Mouse (Mus musculus) heart, postnatal 0 days (tissue): Measurements from ENCODE around the gene Rtn4rl1. TPM values are rescaled to one million over a fixed set of nuclear protein-coding genes. Genes with fewer than 3 reads are reported as not detected.

ENCODE experiments used
- ATAC-seq: fragments of 200-750 bp; cut with Nextera tagmentation; 2 replicates; pipeline ENCODE4 v1.8.0; 2017; ENCODE audit warnings: low read depth, moderate number of reproducible peaks, moderate library complexity; ENCODE audit not compliant: insufficient read depth
- DNase-seq: peaks from one replicate; pipeline ENCODE4 v3.0.0-alpha.2; 2016; ENCODE audit warnings: low spot score
- H3K27ac ChIP-seq: fragments of 300-500 bp; sonication (generic); 2 replicates; pipeline ENCODE4 v1.5.1; 2014; ENCODE audit warnings: low read depth, mild to moderate bottlenecking
- H3K27me3 ChIP-seq: fragments of 300-500 bp; sonication (generic); 2 replicates; pipeline ENCODE4 v1.6.1; 2014; ENCODE audit warnings: low read length, mixed read lengths; ENCODE audit not compliant: control insufficient read depth, insufficient read depth
- H3K36me3 ChIP-seq: fragments of 300-500 bp; sonication (generic); replicated peaks from 2 replicates; pipeline ENCODE4 v1.6.1; 2014; ENCODE audit warnings: low read length, mixed read lengths; ENCODE audit not compliant: control insufficient read depth, insufficient read depth
- H3K4me1 ChIP-seq: fragments of 300-500 bp; sonication (generic); 2 replicates; pipeline ENCODE4 v1.6.1; 2014; ENCODE audit warnings: antibody characterized with exemption; ENCODE audit not compliant: control insufficient read depth, insufficient read depth
- H3K4me2 ChIP-seq: fragments of 300-500 bp; sonication (generic); 2 replicates; pipeline ENCODE4 v1.6.1; 2014; ENCODE audit warnings: low read depth, mild to moderate bottlenecking, low read length, moderate library complexity
- H3K4me3 ChIP-seq: fragments of 300-500 bp; sonication (generic); 2 replicates; pipeline ENCODE4 v1.5.1; 2014; ENCODE audit warnings: low read depth, low read length
- H3K9ac ChIP-seq: fragments of 300-500 bp; sonication (generic); replicated peaks from 2 replicates; pipeline ENCODE4 v1.6.1; 2014; ENCODE audit warnings: low read depth, low read length, mixed read lengths
- H3K9me3 ChIP-seq: fragments of 300-500 bp; sonication (generic); replicated peaks from 2 replicates; pipeline ENCODE4 v1.6.1; 2016; ENCODE audit warnings: low read length; ENCODE audit not compliant: control insufficient read depth
- CTCF ChIP-seq: IDR thresholded peaks from 2 replicates; pipeline ENCODE4 v1.5.1; 2016; ENCODE audit warnings: antibody characterized with exemption, control low read depth, low read depth
- EP300 ChIP-seq: IDR thresholded peaks from 2 replicates; pipeline ENCODE4 v1.6.1; 2016; ENCODE audit warnings: antibody characterized with exemption, low read depth
- WGBS: fragments of 180-500 bp; shearing (Covaris S2); extraction: QIAGEN DNeasy Blood & Tissue Kit; methylation state at CpG from one replicate; pipeline ENCODE4 v1.1.7; 2014; 5-methylcytosine and 5-hydroxymethylcytosine counted together
- polyA plus RNA-seq: library from polyadenylated mRNA; unstranded; fragments of >200 nt; fragmentation: Nextera tagmentation; extraction: Ambion mirVana; gene quantifications from 2 replicates; pipeline ENCODE4 v1.2.1, GENCODE M21; 2015
- total RNA-seq: library from RNA; depleted of rRNA; stranded (reverse); fragments of >200 nt; gene quantifications from 2 replicates; pipeline ENCODE4 v1.2.3, GENCODE M21; 2014; ENCODE audit warnings: low replicate concordance

Gene Rtn4rl1
- total and polyA plus RNA-seq, 2 experiments from 2014 or later = 12.2 to 19.7 TPM

DNA sequence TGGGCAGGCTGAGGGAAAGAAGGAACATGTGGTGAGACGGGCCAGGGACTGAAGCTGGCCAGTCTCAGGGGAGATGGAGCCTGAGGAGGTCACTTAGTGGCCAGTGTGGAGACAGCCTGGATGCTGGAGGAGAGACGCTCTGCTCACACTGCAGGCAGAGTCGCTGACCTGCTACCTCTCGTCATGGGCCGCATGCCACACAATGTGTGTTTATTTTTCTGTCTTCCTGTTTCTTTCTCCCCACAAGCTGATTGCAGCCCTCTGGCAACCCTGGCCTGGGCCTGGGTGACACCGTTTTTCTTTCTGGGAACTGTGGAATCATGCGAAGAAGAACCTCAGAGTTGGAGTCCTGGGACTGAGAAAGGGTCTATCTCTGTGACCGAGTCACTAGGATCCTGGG, 8.1 kb downstream of the Rtn4rl1 start:
- Histone ChIP-seq H3K36me3 (no peaks in the 10 kb centered on the region), H3K4me3 (no peak overlapping the region), H3K27ac (no peak overlapping the region), H3K4me2 (no peak overlapping the region), H3K9me3 (no peaks in the 10 kb centered on the region), H3K27me3 (no peaks in the 10 kb centered on the region), H3K9ac (no peak overlapping the region), H3K4me1 (peaks cover 22% of the 10 kb centered on the region)
- WGBS = 65% methylated on average over 8 of the region's 8 CpGs
- TF ChIP-seq EP300 (no peak), CTCF (no peak)
- DNase-seq (no peak), ATAC-seq (no peak)

DNA sequence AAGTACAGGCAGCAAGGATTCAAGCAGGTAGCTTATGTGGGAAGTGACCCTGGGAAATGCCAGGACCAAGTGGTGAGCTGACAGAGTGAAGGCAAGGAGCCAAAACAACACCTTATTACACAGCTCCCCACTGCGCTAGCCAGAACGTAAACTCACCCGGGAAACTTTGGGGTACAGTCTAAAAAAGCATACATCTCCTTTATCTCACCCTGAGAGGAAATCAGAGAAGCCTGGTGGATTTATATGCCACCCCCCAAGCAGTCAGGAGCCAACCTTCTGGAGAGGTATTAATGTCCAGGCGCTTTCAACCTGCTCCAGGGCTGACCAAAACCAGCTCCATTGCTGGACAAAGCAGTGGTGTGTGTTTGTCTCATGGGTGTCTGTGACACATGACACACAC, 10.3 kb downstream of the Rtn4rl1 start:
- Histone ChIP-seq H3K36me3 (no peaks in the 10 kb centered on the region), H3K27ac (no peak overlapping the region), H3K9me3 (no peaks in the 10 kb centered on the region), H3K4me1 (peaks cover 22% of the 10 kb centered on the region), H3K27me3 (no peaks in the 10 kb centered on the region), H3K9ac (no peak overlapping the region), H3K4me3 (no peak overlapping the region), H3K4me2 (no peak overlapping the region)
- no peak for DNase-seq
- WGBS = 57% methylated on average over 4 of the region's 4 CpGs
- TF ChIP-seq CTCF (no peak), EP300 (no peak)
- ATAC-seq = no peak

- H3K9ac ChIP-seq = peak overlapping the region; percentile 20; the same call in 1 of the 2 replicates
- TF ChIP-seq CTCF (no peak), EP300 (no peak)
- H3K4me3 ChIP-seq = no peak overlapping the region
- H3K36me3 ChIP-seq = no peaks in the 10 kb centered on the region
- H3K4me1 ChIP-seq = peaks cover 27% of the 10 kb centered on the region
- H3K9me3 ChIP-seq = no peaks in the 10 kb centered on the region
- peak overlapping the region; percentile 46 for H3K27ac ChIP-seq
- no peak overlapping the region for H3K4me2 ChIP-seq
- ATAC-seq (no peak), DNase-seq (no peak)
- WGBS = 46% methylated on average over 9 of the region's 9 CpGs
- no peaks in the 10 kb centered on the region for H3K27me3 ChIP-seq
Observed at GRCm38 (mm10) chr11:75204472-75204871, 10.9 kb downstream of the Rtn4rl1 start.

GRCm38 (mm10) chr11:75206347-75206746, 12.8 kb downstream of the Rtn4rl1 start:
- H3K4me3 ChIP-seq = no peak overlapping the region
- no peaks in the 10 kb centered on the region for H3K27me3 ChIP-seq
- no peak overlapping the region for H3K27ac ChIP-seq
- peaks cover 22% of the 10 kb centered on the region for H3K4me1 ChIP-seq
- H3K9ac ChIP-seq = no peak overlapping the region
- WGBS = 83% methylated on average over 4 of the region's 4 CpGs
- H3K9me3 ChIP-seq = no peaks in the 10 kb centered on the region
- TF ChIP-seq CTCF = no peak
- no peak overlapping the region for H3K4me2 ChIP-seq
- DNase-seq = no peak
- ATAC-seq = no peak
- no peaks in the 10 kb centered on the region for H3K36me3 ChIP-seq

GRCm38 (mm10) chr11:75209363-75209762, 15.8 kb downstream of the Rtn4rl1 start:
- no peaks in the 10 kb centered on the region for H3K9me3 ChIP-seq
- no peak for ATAC-seq
- no peaks in the 10 kb centered on the region for H3K36me3 ChIP-seq
- H3K4me1 ChIP-seq = peaks cover 30% of the 10 kb centered on the region
- H3K9ac ChIP-seq = no peak overlapping the region
- peak overlapping the region; percentile 25; the same call in 1 of the 2 replicates for H3K27ac ChIP-seq
- no peaks in the 10 kb centered on the region for H3K27me3 ChIP-seq
- WGBS = 69% methylated on average over 4 of the region's 4 CpGs
- no peak overlapping the region for H3K4me2 ChIP-seq
- no peak for DNase-seq
- TF ChIP-seq CTCF = no peak
- TF ChIP-seq EP300 = no peak
- H3K4me3 ChIP-seq = no peak overlapping the region

GRCm38 (mm10) chr11:75210093-75210492, 16.5 kb downstream of the Rtn4rl1 start:
- no peak for DNase-seq
- H3K9me3 ChIP-seq = no peaks in the 10 kb centered on the region
- peaks cover 23% of the 10 kb centered on the region for H3K4me1 ChIP-seq
- 81% methylated on average over 4 of the region's 4 CpGs for WGBS
- H3K36me3 ChIP-seq = no peaks in the 10 kb centered on the region
- no peak for ATAC-seq
- no peaks in the 10 kb centered on the region for H3K27me3 ChIP-seq
- no peak overlapping the region for H3K4me2 ChIP-seq
- TF ChIP-seq EP300 = no peak
- no peak for TF ChIP-seq CTCF
- H3K4me3 ChIP-seq = no peak overlapping the region
- H3K9ac ChIP-seq = no peak overlapping the region; the same call in 1 of the 2 replicates
- no peak overlapping the region for H3K27ac ChIP-seq
